ENCODE assay signal across 31 mouse cellular contexts in genomic region chr1:128549007-128549406, GRCm38 (mm10). TPM values are rescaled to one million over a fixed set of nuclear protein-coding genes. Genes with fewer than 3 reads are reported as not detected.
DNase-seq lines count a peak whose midpoint lies in the region; ATAC-seq and TF ChIP-seq lines count a peak whose summit lies in the region.
"Had no signal": no experiment of that assay in that cellular context is flagged by ENCODE, and none has a peak within 500 bp of the region (broad histone marks: within the 10 kb centered on the region; RNA-seq: fewer than 3 reads in every experiment).

No protein-coding gene starts in this region.

- H3K9me3 ChIP-seq in forebrain, embryonic 11.5 days (ENCODE audit: control insufficient read depth, low read length), result no peaks in the 10 kb centered on the region
- no peaks in the 10 kb centered on the region for H3K9me3 ChIP-seq in forebrain, postnatal 0 days (ENCODE audit: low read length)
- H3K9me3 ChIP-seq in megakaryocyte, embryonic 14.5 days, result peaks cover 3% of the 10 kb centered on the region; the same call in 1 of the 2 replicates
- no peaks in the 10 kb centered on the region for H3K9me3 ChIP-seq in embryonic facial prominence, embryonic 10.5 days
- H3K9me3 ChIP-seq: embryonic facial prominence, embryonic 13.5 days; forebrain, embryonic 10.5 days; hindbrain, embryonic 13.5 days; limb, embryonic 12.5 days; midbrain, embryonic 10.5 days; midbrain, embryonic 15.5 days; neural tube, embryonic 13.5 days had no signal

- H3K4me3 ChIP-seq in forebrain, embryonic 11.5 days (ENCODE audit: low read depth, low read length), result no peak overlapping the region
- no peak overlapping the region for H3K4me3 ChIP-seq in forebrain, postnatal 0 days (ENCODE audit: low read depth, low read length)
- peak overlapping the region; percentile 73 for H3K4me3 ChIP-seq in megakaryocyte, embryonic 14.5 days (replicated peaks)
- H3K4me3 ChIP-seq in embryonic facial prominence, embryonic 10.5 days, result no peak overlapping the region
- H3K4me3 ChIP-seq: embryonic facial prominence, embryonic 13.5 days; forebrain, embryonic 10.5 days; hindbrain, embryonic 13.5 days; layer of hippocampus, adult 2 months; left cerebral cortex, adult 2 months; limb, embryonic 12.5 days; midbrain, embryonic 10.5 days; midbrain, embryonic 15.5 days; neural tube, embryonic 13.5 days had no signal

- peak; percentile 19 for DNase-seq in forebrain, embryonic 11.5 days (ENCODE audit: low spot score)
- DNase-seq in forebrain, postnatal 0 days, result no peak
- DNase-seq in 416B (ENCODE audit: low read depth), result peak; percentile 64
- no peak for DNase-seq in embryonic facial prominence, embryonic 10.5 days (ENCODE audit: low spot score)
- no peak for DNase-seq in cerebellum, postnatal 14 days
- DNase-seq: adrenal gland, postnatal 10 days; cerebellum, adult 11 months; cerebellum, adult 9-10 months; embryo, embryonic 11 days; gastrocnemius, postnatal 10 days; heart, adult 18-20 months; heart, postnatal 4 days; kidney, adult 11 months; kidney, postnatal 14 days; right cerebral cortex, postnatal 4 days had no signal

- H3K4me2 ChIP-seq in forebrain, embryonic 11.5 days (ENCODE audit: low read depth, low read length, severe bottlenecking), result no peak overlapping the region
- no peak overlapping the region for H3K4me2 ChIP-seq in forebrain, postnatal 0 days (ENCODE audit: low read depth)
- H3K4me2 ChIP-seq: embryonic facial prominence, embryonic 13.5 days; heart, embryonic 11.5 days; hindbrain, embryonic 13.5 days; limb, embryonic 12.5 days; liver, embryonic 11.5 days; midbrain, embryonic 15.5 days; neural tube, embryonic 13.5 days had no signal

- H3K4me1 ChIP-seq in forebrain, embryonic 11.5 days (replicated peaks; ENCODE audit: control insufficient read depth, insufficient read depth, low read length), result peaks cover 7% of the 10 kb centered on the region; the same call in 1 of the 2 replicates
- no peaks in the 10 kb centered on the region for H3K4me1 ChIP-seq in forebrain, postnatal 0 days (ENCODE audit: insufficient read depth)
- H3K4me1 ChIP-seq in megakaryocyte, embryonic 14.5 days, result peaks cover 85% of the 10 kb centered on the region
- H3K4me1 ChIP-seq in embryonic facial prominence, embryonic 10.5 days, result peaks cover 20% of the 10 kb centered on the region
- H3K4me1 ChIP-seq: limb, embryonic 12.5 days had no signal

- 75% methylated on average over 3 of the region's 3 CpGs for WGBS in forebrain, embryonic 11.5 days
- WGBS in forebrain, postnatal 0 days, result 90% methylated on average over 3 of the region's 3 CpGs
- 62% methylated on average over 3 of the region's 3 CpGs for WGBS in embryonic facial prominence, embryonic 10.5 days

- H3K27me3 ChIP-seq in forebrain, embryonic 11.5 days (ENCODE audit: control insufficient read depth, insufficient read depth, low read length), result no peaks in the 10 kb centered on the region
- H3K27me3 ChIP-seq in forebrain, postnatal 0 days (ENCODE audit: insufficient read depth, low read length), result no peaks in the 10 kb centered on the region
- no peaks in the 10 kb centered on the region for H3K27me3 ChIP-seq in megakaryocyte, embryonic 14.5 days (replicated peaks)
- no peaks in the 10 kb centered on the region; the same call in 1 of the 2 replicates for H3K27me3 ChIP-seq in embryonic facial prominence, embryonic 10.5 days (replicated peaks; ENCODE audit: low read depth, poor library complexity, severe bottlenecking)
- H3K27me3 ChIP-seq: embryonic facial prominence, embryonic 13.5 days; hindbrain, embryonic 13.5 days; limb, embryonic 12.5 days; midbrain, embryonic 15.5 days; neural tube, embryonic 13.5 days had no signal

- H3K36me3 ChIP-seq in forebrain, embryonic 11.5 days (ENCODE audit: control insufficient read depth, insufficient read depth, low read length), result no peaks in the 10 kb centered on the region
- no peaks in the 10 kb centered on the region for H3K36me3 ChIP-seq in forebrain, postnatal 0 days (ENCODE audit: insufficient read depth)
- H3K36me3 ChIP-seq in megakaryocyte, embryonic 14.5 days (replicated peaks; ENCODE audit: low read length), result peaks cover 3% of the 10 kb centered on the region
- no peaks in the 10 kb centered on the region for H3K36me3 ChIP-seq in embryonic facial prominence, embryonic 10.5 days (replicated peaks)
- H3K36me3 ChIP-seq: embryonic facial prominence, embryonic 13.5 days; forebrain, embryonic 10.5 days; hindbrain, embryonic 13.5 days; limb, embryonic 12.5 days; midbrain, embryonic 10.5 days; midbrain, embryonic 15.5 days; neural tube, embryonic 13.5 days had no signal

- H3K9ac ChIP-seq in forebrain, embryonic 11.5 days (ENCODE audit: low read length), result no peak overlapping the region
- no peak overlapping the region for H3K9ac ChIP-seq in forebrain, postnatal 0 days
- H3K9ac ChIP-seq: embryonic facial prominence, embryonic 13.5 days; hindbrain, embryonic 13.5 days; limb, embryonic 12.5 days; midbrain, embryonic 15.5 days; neural tube, embryonic 13.5 days had no signal

- no peak for ATAC-seq in forebrain, embryonic 11.5 days (replicated peaks; ENCODE audit: low FRiP score)
- no peak for ATAC-seq in forebrain, postnatal 0 days
- peak; percentile 41 for ATAC-seq in activated CD4-positive, CD25-positive, alpha-beta regulatory T cell, adult 4 months
- no peak for ATAC-seq in monocyte, adult 5-6 weeks (replicated peaks; ENCODE audit: insufficient number of reproducible peaks, low FRiP score, low TSS enrichment, poor library complexity, severe bottlenecking)
- ATAC-seq: forebrain, embryonic 16.5 days; midbrain, embryonic 15.5 days had no signal

- TF ChIP-seq CTCF in forebrain, postnatal 0 days (IDR thresholded peaks at IDR 0.05; ENCODE audit: low read depth), result no peak

- H3K27ac ChIP-seq in forebrain, embryonic 11.5 days (ENCODE audit: low read depth, low read length), result no peak overlapping the region
- H3K27ac ChIP-seq in forebrain, postnatal 0 days (ENCODE audit: low read depth, low read length), result no peak overlapping the region
- no peak overlapping the region for H3K27ac ChIP-seq in embryonic facial prominence, embryonic 10.5 days (replicated peaks)
- H3K27ac ChIP-seq: embryonic facial prominence, embryonic 13.5 days; forebrain, embryonic 10.5 days; hindbrain, embryonic 13.5 days; layer of hippocampus, adult 2 months; left cerebral cortex, adult 2 months; limb, embryonic 12.5 days; macrophage; midbrain, embryonic 10.5 days; midbrain, embryonic 15.5 days; neural tube, embryonic 13.5 days had no signal

RNA-seq across cellular contexts. Expression of gene Cxcr4, which starts 43.1 kb away (rescaled TPM):
- 9.0 and 10.0 TPM in 2 replicates for polyA plus RNA-seq in forebrain, embryonic 11.5 days (2014; fragmentation: Nextera tagmentation; extraction: Ambion mirVana)
- total RNA-seq in forebrain, postnatal 0 days (2014; rRNA removed), result 41.3 and 44.9 TPM in 2 replicates
- polyA plus RNA-seq in forebrain, postnatal 0 days (2015; fragmentation: Nextera tagmentation; extraction: Ambion mirVana), result 4.9 and 5.8 TPM in 2 replicates
- polyA plus RNA-seq in activated CD4-positive, CD25-positive, alpha-beta regulatory T cell, adult 4 months (2017; shearing (Covaris generic)), result 10 to 100 TPM in 1 of 2 experiments, 1 to 10 TPM in 1; 7.4 to 16.6 TPM
- polyA plus RNA-seq in megakaryocyte, embryonic 14.5 days (2012; ENCODE audit: insufficient read depth, low replicate concordance), result 1.4 TPM in 1 of 2 replicates, not detected in the other
- 4.8 and 6.0 TPM in 2 replicates for polyA plus RNA-seq in embryonic facial prominence, embryonic 10.5 days (2016; fragmentation: Nextera tagmentation; extraction: Ambion mirVana)
- 403 to 572 TPM (median 502 TPM) in 3 replicates for total RNA-seq in monocyte, adult 5-6 weeks (2017)

Comparison
In these comparisons a context has a peak if more than half of its experiments do, and no peak if none do; other contexts are left out.
1. DNase-seq: peak in forebrain, embryonic 11.5 days (single experiment) and 416B (single experiment); none in forebrain, postnatal 0 days (single experiment), embryonic facial prominence, embryonic 10.5 days (single experiment) and cerebellum, postnatal 14 days (0 of 2).